Mouse (Mus musculus) spleen, postnatal 4 days (tissue): ENCODE results near the gene Kat7.

Source experiments
- DNase-seq, 2 experiments: peaks; one replicate each; pipeline ENCODE4 v3.0.0; 2022; ENCODE audit warnings: low spot score in 2 of 2

Kat7 gene

DNA sequence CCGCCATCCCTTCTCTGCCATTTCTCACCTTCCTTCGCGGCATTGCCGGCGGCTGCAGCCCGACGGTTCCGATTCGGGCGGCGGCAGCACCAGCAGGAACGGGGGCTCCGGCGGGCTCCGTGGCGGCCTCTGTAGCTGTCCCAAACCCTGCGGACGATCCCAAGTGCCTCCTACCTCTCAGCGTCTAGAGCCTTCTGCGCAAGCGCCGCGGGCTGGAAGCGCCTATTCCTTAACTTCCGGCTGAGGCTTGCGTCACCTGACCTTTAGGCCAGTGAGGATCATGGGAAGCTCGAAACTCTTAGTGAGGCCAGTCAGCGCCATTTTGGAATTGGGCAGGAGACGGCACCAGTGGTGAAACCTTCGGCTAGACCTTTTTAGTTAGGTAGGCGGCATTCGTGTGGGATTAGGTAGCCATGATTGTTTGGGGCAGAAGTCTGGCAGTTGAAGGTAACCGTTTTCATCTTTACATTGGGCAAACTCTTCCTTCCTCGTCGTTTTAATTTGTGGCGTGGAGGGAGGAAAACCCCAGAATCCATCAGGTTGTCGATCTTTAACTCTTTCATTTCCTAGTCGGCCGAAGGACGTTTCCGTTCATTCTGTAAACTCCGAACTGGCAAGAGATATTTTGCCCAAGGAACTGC lies at the start of gene Kat7:
Gene Kat7 (minus strand): TSS at position 240 of the 641 bp plus-strand sequence.
- DNase-seq = peak; percentile 95 to 96

DNA sequence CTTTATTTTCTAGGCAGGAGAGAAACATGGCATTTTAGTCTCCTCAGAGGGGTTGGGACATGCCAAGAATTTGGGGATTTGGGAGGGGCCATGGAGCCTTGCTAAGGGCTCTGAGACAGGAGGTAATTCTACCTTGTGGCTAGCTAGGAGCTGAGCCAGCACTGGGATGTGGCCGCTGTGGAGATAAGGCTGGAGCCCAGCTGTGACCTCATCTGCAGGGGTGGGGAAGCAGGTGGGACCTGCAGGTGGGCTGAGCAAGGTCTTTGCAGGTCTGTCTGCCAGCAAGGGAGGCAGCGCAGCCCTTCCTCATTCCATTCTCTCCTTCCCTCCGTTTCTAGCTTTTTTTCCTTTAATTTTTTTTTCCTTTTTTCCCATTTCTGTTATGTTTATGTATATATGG lies 48.2 kb upstream of the Kat7 start:
- DNase-seq = no peak

DNA sequence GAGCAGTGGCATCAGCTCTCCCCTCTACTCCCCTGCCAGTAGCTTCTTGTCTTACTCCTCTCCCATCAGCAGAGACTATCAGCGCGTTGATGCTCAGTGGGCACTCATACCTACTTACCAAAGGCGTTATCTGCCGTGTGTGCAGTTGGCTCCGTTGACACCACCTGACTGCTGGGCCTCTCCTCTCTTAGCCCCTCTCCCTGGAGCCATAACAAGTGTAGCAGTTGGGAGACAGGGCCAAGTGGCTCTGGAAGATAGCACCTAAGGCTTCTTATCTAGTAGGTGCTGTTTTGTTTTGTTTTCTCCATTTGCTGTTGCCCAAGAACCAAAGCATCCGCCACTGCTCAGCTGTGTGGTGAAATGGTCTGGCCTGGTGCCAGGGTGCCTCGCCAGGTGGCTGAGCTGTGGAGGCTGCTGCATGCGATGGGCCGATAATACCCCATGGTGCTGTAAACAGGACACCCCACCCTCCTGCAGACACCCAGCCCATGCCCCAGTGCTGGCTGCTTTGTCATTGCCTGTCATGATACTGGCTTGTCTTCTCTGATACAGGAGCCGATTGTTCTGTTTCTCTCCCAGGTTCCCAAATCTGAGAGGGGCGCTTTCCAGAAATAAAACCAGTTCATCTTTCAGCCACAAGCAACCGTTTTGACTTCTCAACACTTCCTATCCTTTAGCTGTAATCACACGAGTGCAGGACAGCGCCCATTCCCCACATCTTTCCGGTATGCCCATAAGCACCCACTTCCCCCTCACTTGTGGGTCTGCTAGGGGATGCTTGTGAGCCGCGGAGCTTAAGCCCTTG lies 46.6 kb upstream of the Kat7 start:
- peak; percentile 97 to 99 for DNase-seq

DNA sequence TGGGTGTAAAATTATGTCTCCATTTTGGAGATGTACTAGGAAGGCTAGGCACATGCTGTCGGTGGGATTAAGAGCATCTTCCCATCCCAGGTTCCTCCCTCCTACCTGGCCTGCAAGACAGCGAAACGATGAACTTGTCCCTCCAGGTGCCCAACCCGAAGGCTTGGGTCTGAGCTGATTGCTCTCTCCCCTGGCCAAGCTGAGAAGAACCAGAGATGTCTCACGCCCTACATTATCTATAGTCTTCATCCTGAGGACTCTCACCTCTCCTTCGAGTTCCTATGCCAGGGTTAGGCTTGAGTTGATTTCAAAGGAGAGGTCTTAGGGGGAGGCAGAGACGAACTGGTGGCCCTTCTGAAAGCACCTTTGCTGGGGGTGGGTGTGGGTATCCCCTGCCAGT lies 46.0 kb upstream of the Kat7 start:
- DNase-seq = no peak

DNA sequence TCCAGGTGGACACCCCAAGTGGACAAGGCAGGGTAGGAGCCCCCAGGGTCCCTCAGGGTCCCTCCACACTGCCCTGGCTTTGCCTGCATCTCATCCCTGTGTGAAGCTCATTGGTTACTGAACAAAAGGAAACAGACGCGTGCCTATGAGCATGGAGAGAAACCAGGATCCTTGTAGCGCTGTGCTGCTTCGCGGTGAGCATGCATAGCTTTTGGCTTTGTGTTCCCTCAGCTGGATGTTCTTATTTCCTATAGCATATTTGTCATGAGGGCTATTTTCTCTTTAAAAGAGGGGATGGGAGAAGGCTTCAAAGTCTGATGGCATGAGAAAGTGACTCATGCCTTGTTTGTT lies 45.6 kb upstream of the Kat7 start:
- DNase-seq = no peak

DNA sequence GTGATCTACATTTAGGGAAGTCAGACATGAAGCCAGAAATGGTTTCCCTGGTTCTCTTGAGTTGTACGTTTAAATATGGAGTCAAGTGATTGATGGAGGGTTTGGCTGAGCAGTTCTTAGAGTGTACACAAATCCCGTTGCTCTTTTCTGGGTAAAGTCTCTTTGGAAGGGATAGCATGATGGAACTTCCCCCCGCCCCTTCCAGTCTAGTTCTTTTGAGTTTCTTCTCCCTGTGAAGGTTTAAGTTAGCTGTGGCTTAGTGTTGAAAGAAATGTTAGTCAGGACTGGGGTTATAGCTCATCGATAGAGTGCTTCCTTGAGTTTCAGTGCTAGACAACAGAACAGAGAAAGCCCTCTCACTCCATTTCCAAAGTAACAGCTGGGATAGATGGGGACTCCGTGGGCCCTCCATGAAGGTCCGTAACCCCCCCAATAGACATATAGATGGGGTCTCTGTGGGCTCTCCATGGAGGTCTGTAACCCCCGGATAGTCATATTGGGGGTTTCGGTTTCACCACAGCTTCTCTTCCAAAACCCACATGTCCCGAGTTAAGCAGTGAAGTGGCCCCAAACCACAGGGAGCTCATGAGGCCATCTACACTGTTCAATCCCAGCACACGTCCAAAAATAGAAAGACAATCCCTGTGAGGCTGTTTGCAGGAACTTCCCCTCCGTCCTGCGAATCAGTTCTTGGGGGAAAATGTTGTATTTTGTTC lies 45.1 kb upstream of the Kat7 start:
- no peak for DNase-seq

DNA sequence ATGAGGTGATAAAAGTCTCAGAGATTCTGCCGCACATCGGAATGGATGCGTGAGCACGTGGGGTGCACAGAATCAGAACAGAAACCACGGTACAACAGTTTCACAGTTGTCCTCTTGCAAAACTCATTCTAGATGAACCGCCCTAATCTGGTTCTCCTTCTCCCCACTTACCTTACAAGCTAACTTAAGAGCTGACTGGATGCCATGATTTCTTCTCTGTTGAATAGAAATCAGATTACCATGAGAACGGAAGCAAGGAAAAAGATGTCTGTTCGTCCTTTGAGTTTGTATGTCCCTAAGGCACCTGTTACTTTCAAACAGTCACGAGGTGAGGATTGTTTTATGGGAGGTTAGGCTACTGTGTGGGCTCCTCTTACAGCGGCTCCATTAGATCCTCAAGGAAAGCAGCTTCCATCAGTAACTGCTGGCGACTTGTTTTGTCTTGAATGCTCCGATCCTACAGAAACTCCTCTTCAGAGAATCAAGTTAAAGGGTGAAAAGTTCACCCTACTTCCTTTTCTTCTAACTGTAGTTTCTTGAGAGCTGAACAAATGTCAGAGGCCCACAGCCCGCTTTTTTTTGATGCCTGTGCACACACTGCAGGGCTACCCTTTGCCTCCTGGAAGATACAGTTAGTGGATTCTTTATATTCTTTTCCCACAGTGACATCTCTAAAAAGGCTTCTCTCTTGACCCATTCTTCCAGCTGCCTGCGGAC lies 44.3 kb upstream of the Kat7 start:
- DNase-seq = no peak

DNA sequence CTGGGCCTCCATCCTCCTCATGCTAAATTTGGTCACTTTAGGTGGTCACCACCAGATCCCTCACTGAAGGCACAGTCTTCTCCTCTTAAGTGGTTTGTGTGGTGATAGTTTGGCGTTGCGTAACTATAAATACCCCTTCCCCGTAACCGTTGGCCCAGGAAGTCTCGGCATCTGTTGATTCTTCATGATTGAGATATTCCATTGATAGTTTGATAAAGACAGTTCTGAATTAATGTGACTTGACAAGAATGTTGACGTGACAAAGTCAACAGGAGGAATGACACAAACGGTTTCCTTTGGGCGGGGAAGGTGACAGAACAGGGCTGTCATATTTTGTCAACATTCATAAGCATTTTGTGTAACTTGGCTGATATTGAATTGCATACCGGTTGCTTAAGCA lies 43.2 kb upstream of the Kat7 start:
- DNase-seq = no peak

DNA sequence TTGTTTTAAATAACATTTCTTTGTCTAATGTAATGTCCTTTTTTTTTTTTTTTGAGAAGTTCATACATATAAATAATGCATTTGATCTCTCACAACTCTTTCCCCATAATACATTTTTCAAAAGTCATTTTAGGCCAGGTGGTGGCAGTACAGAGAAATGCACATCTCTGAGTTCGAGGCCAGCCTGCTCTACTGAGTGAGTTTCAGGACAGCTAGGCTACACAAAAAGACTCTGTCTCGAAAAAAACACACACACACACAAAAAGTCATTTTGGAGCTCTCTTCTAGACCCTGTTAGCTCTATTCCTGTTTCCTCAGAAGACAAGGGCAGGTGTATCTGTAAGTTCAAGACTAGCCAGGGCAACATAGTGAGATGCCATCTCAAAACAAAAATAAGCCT lies 42.6 kb upstream of the Kat7 start:
- no peak for DNase-seq

DNA sequence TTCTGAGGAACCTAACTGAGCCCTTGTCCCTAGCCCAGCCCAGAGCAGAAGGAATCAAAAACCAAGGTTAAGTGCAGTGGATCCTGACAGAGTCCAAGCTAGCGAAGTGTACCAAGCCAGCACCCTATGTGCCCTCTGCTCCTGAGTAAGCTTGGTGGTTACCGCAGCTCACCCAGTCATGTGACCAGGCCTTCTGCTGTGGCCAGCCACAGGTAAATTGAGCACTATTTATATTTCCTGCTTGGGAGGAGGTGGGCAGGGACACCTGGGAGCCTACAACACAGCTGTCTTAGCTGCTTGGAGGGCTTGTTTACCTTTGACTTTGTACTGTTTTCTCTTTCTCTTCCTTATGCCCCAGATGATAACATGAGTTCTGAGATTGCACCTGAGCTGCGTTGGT lies 40.9 kb upstream of the Kat7 start:
- DNase-seq = no peak

DNA sequence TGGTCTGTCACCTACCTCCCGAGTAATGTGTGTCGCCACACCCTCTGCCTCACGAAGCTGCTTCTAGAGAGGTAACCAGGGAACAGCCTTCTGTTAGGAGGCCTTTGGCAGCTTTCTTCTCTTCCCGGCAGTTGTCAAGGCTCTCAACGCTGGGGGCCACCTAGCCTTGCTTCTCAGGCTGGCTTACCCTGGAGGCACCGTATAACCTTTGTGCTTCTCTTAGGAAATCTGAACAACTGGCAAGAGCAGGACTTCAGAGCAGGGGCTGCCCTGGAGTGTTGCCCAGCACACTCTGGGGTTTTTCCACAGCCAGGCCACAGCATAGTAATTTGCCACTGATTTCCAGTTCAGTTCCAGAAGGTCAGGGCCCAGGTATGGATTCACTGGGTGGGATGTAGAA lies 40.2 kb upstream of the Kat7 start:
- DNase-seq = no peak

DNA sequence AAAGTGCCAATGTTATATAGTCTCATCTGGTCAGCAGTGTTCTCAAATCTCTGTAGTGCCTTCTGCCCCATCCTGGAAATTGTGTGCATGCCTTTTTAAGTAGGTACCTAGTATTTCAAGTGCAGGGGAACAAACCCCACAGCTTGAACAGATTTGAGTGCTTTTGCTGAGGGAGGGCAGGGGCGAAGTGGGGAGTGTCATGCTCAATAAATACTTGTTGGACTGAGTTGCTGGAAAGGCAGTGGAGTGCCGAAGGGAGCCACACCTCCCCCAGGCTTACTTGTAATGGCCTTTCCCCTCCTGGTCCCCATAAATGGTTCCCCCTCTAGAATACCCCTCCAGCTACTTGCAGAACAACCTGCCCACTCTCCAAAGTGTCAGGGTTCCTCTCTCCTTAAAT lies 34.1 kb upstream of the Kat7 start:
- DNase-seq = no peak

DNA sequence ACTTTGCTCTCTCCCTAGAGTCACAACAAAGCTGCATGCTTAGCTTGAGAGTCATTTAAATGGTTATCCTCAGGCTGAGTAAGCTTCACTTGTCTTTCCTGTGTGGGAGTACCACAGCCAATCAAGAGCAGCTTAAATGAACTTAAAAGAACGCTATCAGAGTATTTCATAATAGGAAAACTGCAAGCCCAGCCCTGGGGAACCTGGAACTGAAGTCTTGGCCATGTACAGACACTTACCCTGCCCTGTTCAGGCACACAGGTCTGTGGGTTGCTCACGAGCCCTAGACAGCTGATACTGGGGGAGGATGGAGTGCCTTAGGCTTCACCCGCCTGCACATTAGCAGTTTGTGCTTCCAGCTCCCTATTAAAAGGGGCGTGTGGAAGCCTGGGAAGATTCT lies 33.1 kb upstream of the Kat7 start:
- no peak for DNase-seq

DNA sequence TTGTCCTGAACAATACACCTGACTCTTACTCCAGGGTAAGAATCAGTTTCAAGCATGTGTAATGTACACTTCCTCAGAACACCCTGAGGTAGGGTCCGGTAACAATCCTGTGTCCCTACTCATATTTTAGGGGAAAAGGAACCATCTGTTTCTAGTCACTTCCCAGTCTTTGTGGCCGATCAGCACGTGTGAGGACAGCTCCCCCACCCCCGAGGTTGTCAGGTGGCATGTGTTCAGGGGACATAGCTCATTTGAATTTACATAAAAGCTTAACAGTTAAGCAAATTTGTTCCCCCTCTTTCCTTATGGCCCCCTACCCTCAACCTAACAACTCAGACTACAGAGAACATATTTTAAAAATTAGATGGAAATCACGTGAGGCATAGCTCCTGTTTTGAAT lies 30.6 kb upstream of the Kat7 start:
- no peak for DNase-seq

DNA sequence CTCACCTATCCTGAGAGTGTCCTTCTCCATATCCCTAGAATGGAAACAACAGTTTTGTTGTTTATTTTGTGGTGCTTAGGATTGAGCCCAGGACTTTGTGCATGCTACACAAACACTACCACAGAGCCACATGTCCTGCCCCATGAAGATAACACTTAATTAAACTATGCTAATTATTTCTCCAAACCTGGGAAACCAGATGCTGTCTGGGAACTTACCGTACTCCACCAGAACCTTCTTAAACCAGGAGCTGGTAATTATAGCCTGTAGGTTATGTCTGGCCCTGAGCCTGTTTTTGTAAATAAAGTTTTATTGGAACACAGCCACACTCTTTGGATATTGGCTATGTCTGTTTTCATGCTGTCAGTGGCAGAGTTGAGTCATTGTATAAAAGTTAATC lies 30.2 kb upstream of the Kat7 start:
- DNase-seq = no peak

DNA sequence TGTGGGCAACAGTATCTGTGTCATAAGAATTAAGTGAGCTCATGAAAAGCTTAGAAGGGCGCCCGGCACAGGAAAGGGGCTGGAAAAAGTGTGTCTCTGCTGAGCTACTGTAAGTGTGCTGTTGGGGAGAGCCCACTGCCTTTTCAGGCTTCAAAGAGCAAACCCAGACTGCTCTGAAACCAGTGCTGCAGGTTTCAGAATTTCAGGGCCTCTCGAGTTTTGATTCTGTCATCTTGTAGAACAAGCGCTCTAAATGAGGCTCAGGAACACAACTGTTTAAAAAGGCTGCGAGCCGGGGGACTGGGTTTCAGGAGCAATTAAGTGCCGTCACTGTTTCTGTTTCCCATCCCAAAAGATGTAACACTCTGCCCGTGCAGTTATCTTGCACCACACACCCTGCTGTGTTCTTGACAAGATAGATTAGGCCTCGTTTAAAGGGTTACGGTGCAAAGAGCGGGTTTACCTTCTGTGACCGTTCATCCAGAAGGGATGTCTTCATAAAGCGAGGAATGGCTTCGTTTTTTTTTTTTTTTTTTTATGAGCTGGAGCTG lies 29.5 kb upstream of the Kat7 start:
- DNase-seq = peak; percentile 75 to 80

DNA sequence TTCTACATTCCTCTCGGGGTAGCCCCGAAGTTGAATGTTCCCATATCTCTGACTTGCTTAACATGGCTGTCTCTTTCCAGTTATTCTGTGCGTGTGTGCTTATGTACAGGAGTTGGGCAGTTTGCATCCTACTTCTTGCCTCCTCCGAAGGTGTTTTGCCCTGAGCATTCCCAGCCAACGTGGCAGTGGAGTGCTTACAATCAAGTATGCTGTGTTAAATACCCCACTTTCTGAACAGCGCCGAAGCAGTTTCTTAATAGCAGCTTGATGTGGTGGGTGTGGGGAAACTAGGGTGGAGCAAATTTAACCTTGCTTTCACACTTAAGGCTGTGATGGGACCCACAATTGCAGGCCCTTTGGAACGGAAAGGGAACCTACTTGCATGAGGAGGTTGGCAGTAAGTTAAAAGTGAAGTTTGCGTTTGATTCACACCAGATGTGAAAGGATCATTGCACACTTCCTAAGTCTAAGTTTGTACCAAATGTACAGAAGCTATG lies 27.8 kb upstream of the Kat7 start:
- DNase-seq = no peak

DNA sequence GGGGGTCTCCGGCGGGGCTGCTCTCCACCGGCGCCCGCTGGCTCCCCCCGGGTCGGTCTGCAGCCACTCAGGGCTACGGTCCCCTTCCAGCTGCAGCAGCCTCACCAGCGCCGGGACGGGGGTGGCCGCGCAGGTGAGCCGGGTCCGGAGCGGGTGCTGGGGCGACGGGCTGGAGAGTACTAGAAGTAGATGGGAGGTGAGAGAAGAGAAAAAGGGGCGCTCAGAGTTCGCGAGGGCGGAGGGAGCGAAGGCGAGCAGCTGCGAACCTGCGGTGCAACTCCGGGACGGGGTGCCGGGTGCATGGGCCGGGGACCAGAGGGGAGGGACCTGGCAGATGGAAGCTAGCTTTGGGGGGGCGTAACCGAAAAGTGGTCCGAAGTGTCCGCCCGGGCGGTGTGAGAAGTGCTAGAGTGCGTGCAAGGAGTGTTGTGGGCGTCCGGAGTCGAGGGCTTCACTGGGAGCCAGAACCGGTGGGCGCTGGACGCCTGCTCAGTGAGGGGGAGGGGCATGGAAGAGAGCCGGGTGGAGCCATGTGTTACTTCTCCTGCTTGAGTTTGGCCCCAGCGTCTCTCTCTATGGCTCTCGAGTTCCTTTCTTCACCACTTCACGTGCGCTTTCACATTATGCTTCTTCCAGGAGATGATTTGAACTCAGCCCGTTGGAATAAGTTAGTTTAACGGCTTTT lies 27.2 kb upstream of the Kat7 start:
- DNase-seq = peak; percentile 66 to 87

DNA sequence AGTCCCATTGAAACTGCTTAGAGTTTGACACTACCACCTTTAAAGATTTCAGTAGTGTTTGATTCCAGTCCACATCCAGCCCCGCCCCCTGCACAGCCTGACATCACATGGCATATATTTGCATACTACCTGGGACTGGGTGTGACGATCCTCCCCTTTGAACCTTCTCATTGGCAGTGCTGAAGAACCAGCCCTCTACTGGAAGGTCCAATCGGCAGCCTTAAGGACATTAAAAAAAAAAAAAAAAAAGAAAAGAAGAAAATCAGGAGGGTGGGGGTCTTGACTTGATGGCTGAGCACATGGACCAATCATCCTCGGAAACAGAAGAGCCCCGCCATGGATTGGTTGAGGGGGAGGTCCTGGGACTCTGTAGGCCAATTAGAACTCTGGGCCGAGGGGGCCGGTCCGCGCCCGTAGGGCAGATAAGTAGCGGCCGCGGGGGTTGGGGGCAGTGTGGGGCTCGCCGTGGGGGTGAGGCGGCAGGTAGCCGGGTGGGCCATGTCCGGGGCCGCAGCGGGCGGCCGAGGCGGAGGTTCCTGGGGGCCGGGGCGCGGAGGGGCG lies 26.6 kb upstream of the Kat7 start, which contains the start of gene Fam117a:
Gene Fam117a (plus strand): TSS at position 451 of the 561 bp plus-strand sequence.
- peak; percentile 88 to 94 for DNase-seq

DNA sequence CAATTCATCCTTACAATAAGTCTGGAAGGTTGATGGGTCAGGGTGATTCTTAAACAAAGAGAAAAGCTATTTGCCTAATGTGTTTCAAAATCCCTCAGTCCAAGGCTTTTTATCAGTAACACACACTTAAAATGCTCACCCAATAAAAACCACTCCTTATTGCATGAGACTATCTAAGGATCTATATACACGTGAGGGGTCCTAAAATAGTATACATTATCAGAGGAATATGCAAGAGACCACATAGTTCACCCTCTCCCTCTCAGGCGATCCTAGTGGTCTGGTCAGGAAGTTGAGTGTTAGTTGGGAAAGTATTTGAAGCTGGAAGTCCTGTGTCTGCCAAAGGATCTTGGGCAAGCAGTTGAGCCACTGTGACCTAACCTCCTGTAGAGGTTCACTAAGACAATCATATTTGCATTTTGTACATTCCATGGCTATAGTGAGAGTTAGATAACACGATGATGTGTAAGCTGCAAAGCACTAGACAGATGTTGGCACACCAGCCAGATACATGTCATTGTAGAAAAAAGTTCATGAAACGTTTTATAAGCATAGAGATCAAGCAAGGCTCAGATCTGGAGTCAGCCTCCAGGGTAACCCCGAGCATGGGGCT lies 24.5 kb upstream of the Kat7 start:
- DNase-seq = no peak
